Mouse (Mus musculus) right cerebral cortex, postnatal 4 days (tissue): ENCODE measurements around the gene Ank2.

Source experiments
- DNase-seq: peaks from one replicate; pipeline ENCODE4 v3.0.0-alpha.2; 2022

Gene Ank2

GRCm38 (mm10) chr3:127225167-127225798 lies 273.9 kb downstream of the Ank2 start:
- peak; percentile 51 for DNase-seq

- DNase-seq: peak; percentile 51
Observed at GRCm38 (mm10) chr3:127224315-127225166, 274.6 kb downstream of the Ank2 start.

GRCm38 (mm10) chr3:127222086-127222485 lies 277.1 kb downstream of the Ank2 start:
- DNase-seq: no peak

GRCm38 (mm10) chr3:127220859-127221258 lies 278.3 kb downstream of the Ank2 start:
- DNase-seq: no peak

- no peak for DNase-seq
Observed at GRCm38 (mm10) chr3:127213534-127213933, 285.6 kb downstream of the Ank2 start.

GRCm38 (mm10) chr3:127211119-127211518 lies 288.0 kb downstream of the Ank2 start:
- no peak for DNase-seq

GRCm38 (mm10) chr3:127210552-127210951 lies 288.6 kb downstream of the Ank2 start:
- no peak for DNase-seq

- no peak for DNase-seq
Observed at GRCm38 (mm10) chr3:127208871-127209270, 290.3 kb downstream of the Ank2 start.

GRCm38 (mm10) chr3:127205883-127206434 lies 293.2 kb downstream of the Ank2 start:
- no peak for DNase-seq

- no peak for DNase-seq
Observed at GRCm38 (mm10) chr3:127202484-127203115, 296.6 kb downstream of the Ank2 start.

- DNase-seq: no peak
Observed at GRCm38 (mm10) chr3:127200789-127201188, 298.4 kb downstream of the Ank2 start.

- no peak for DNase-seq
Observed at GRCm38 (mm10) chr3:127199112-127199665, 300.0 kb downstream of the Ank2 start.

- no peak for DNase-seq
Observed at GRCm38 (mm10) chr3:127198656-127199055, 300.5 kb downstream of the Ank2 start.

GRCm38 (mm10) chr3:127188789-127189128 lies 310.4 kb downstream of the Ank2 start:
- DNase-seq: no peak

- no peak for DNase-seq
Observed at GRCm38 (mm10) chr3:127188086-127188788, 310.9 kb downstream of the Ank2 start.

GRCm38 (mm10) chr3:127187081-127187480 lies 312.1 kb downstream of the Ank2 start:
- DNase-seq: no peak

GRCm38 (mm10) chr3:127186239-127186638 lies 312.9 kb downstream of the Ank2 start:
- DNase-seq: no peak

- DNase-seq: no peak
Observed at GRCm38 (mm10) chr3:127183998-127184753, 315.0 kb downstream of the Ank2 start.

GRCm38 (mm10) chr3:127172697-127173096 lies 326.5 kb downstream of the Ank2 start:
- DNase-seq: no peak

GRCm38 (mm10) chr3:127170246-127170645 lies 328.9 kb downstream of the Ank2 start:
- DNase-seq: no peak

GRCm38 (mm10) chr3:127169114-127169513 lies 330.0 kb downstream of the Ank2 start:
- DNase-seq: no peak

GRCm38 (mm10) chr3:127163749-127164148 lies 335.4 kb downstream of the Ank2 start:
- no peak for DNase-seq
